Mouse (Mus musculus): ENCODE measurements around the gene Hnrnpk. TPM values are rescaled to one million over a fixed set of nuclear protein-coding genes. Genes with fewer than 3 reads are reported as not detected.

Hnrnpk gene
- polyA plus RNA-seq, 1 experiment: 215 TPM

GRCm38 (mm10) chr13:58423061-58423660, 20.0 kb upstream of the Hnrnpk start:
- H3K27ac ChIP-seq (ENCODE audit: control insufficient read depth, insufficient read depth, low read depth, low read length): no peak overlapping the region
- H3K4me3 ChIP-seq (ENCODE audit: control insufficient read depth, low read depth, low read length): no peak overlapping the region
- H3K4me1 ChIP-seq (ENCODE audit: control insufficient read depth, insufficient read depth, low read length): no peaks in the 10 kb centered on the region
- no peaks in the 10 kb centered on the region for H3K36me3 ChIP-seq (ENCODE audit: control insufficient read depth, insufficient read depth, low read length)
- TF ChIP-seq CTCF (IDR thresholded peaks at IDR 0.05; ENCODE audit: control insufficient read depth, insufficient read depth, insufficient replicate concordance, low read depth, low read length) (no peak), POLR2A (IDR thresholded peaks at IDR 0.05; ENCODE audit: control insufficient read depth, low read depth, low read length) (no peak)
- H3K27me3 ChIP-seq (ENCODE audit: control insufficient read depth, insufficient read depth, low read length): no peaks in the 10 kb centered on the region

GRCm38 (mm10) chr13:58422242-58422641, 19.1 kb upstream of the Hnrnpk start:
- H3K27me3 ChIP-seq (ENCODE audit: control insufficient read depth, insufficient read depth, low read length): no peaks in the 10 kb centered on the region
- no peak overlapping the region for H3K27ac ChIP-seq (ENCODE audit: control insufficient read depth, insufficient read depth, low read depth, low read length)
- H3K36me3 ChIP-seq (ENCODE audit: control insufficient read depth, insufficient read depth, low read length): no peaks in the 10 kb centered on the region
- H3K4me1 ChIP-seq (ENCODE audit: control insufficient read depth, insufficient read depth, low read length): no peaks in the 10 kb centered on the region
- TF ChIP-seq CTCF (IDR thresholded peaks at IDR 0.05; ENCODE audit: control insufficient read depth, insufficient read depth, insufficient replicate concordance, low read depth, low read length): no peak
- TF ChIP-seq POLR2A (IDR thresholded peaks at IDR 0.05; ENCODE audit: control insufficient read depth, low read depth, low read length): no peak
- H3K4me3 ChIP-seq (ENCODE audit: control insufficient read depth, low read depth, low read length): no peak overlapping the region

GRCm38 (mm10) chr13:58421026-58421425, 17.9 kb upstream of the Hnrnpk start:
- Histone ChIP-seq H3K36me3 (ENCODE audit: control insufficient read depth, insufficient read depth, low read length) (no peaks in the 10 kb centered on the region), H3K4me1 (ENCODE audit: control insufficient read depth, insufficient read depth, low read length) (no peaks in the 10 kb centered on the region), H3K27ac (ENCODE audit: control insufficient read depth, insufficient read depth, low read depth, low read length) (no peak overlapping the region), H3K4me3 (ENCODE audit: control insufficient read depth, low read depth, low read length) (no peak overlapping the region), H3K27me3 (ENCODE audit: control insufficient read depth, insufficient read depth, low read length) (no peaks in the 10 kb centered on the region)
- no peak for TF ChIP-seq POLR2A (IDR thresholded peaks at IDR 0.05; ENCODE audit: control insufficient read depth, low read depth, low read length)
- no peak for TF ChIP-seq CTCF (IDR thresholded peaks at IDR 0.05; ENCODE audit: control insufficient read depth, insufficient read depth, insufficient replicate concordance, low read depth, low read length)

GRCm38 (mm10) chr13:58419266-58419665, 16.1 kb upstream of the Hnrnpk start:
- Histone ChIP-seq H3K27ac (ENCODE audit: control insufficient read depth, insufficient read depth, low read depth, low read length) (no peak overlapping the region), H3K4me1 (ENCODE audit: control insufficient read depth, insufficient read depth, low read length) (no peaks in the 10 kb centered on the region), H3K36me3 (ENCODE audit: control insufficient read depth, insufficient read depth, low read length) (no peaks in the 10 kb centered on the region), H3K27me3 (ENCODE audit: control insufficient read depth, insufficient read depth, low read length) (no peaks in the 10 kb centered on the region), H3K4me3 (ENCODE audit: control insufficient read depth, low read depth, low read length) (no peak overlapping the region)
- TF ChIP-seq CTCF (IDR thresholded peaks at IDR 0.05; ENCODE audit: control insufficient read depth, insufficient read depth, insufficient replicate concordance, low read depth, low read length) (no peak), POLR2A (IDR thresholded peaks at IDR 0.05; ENCODE audit: control insufficient read depth, low read depth, low read length) (no peak)

- TF ChIP-seq POLR2A (IDR thresholded peaks at IDR 0.05; ENCODE audit: control insufficient read depth, low read depth, low read length): no peak
- no peak for TF ChIP-seq CTCF (IDR thresholded peaks at IDR 0.05; ENCODE audit: control insufficient read depth, insufficient read depth, insufficient replicate concordance, low read depth, low read length)
- Histone ChIP-seq H3K4me3 (ENCODE audit: control insufficient read depth, low read depth, low read length) (no peak overlapping the region), H3K4me1 (ENCODE audit: control insufficient read depth, insufficient read depth, low read length) (no peaks in the 10 kb centered on the region), H3K27me3 (ENCODE audit: control insufficient read depth, insufficient read depth, low read length) (no peaks in the 10 kb centered on the region), H3K36me3 (ENCODE audit: control insufficient read depth, insufficient read depth, low read length) (no peaks in the 10 kb centered on the region), H3K27ac (ENCODE audit: control insufficient read depth, insufficient read depth, low read depth, low read length) (no peak overlapping the region)
These were observed 15.5 kb upstream of the Hnrnpk start for GRCm38 (mm10) chr13:58418656-58419055.

- H3K4me3 ChIP-seq (ENCODE audit: control insufficient read depth, low read depth, low read length): no peak overlapping the region
- no peaks in the 10 kb centered on the region for H3K4me1 ChIP-seq (ENCODE audit: control insufficient read depth, insufficient read depth, low read length)
- no peak overlapping the region for H3K27ac ChIP-seq (ENCODE audit: control insufficient read depth, insufficient read depth, low read depth, low read length)
- H3K36me3 ChIP-seq (ENCODE audit: control insufficient read depth, insufficient read depth, low read length): no peaks in the 10 kb centered on the region
- no peak for TF ChIP-seq CTCF (IDR thresholded peaks at IDR 0.05; ENCODE audit: control insufficient read depth, insufficient read depth, insufficient replicate concordance, low read depth, low read length)
- no peak for TF ChIP-seq POLR2A (IDR thresholded peaks at IDR 0.05; ENCODE audit: control insufficient read depth, low read depth, low read length)
- no peaks in the 10 kb centered on the region for H3K27me3 ChIP-seq (ENCODE audit: control insufficient read depth, insufficient read depth, low read length)
These were observed 12.7 kb upstream of the Hnrnpk start for GRCm38 (mm10) chr13:58415838-58416237.

- H3K4me1 ChIP-seq (ENCODE audit: control insufficient read depth, insufficient read depth, low read length): no peaks in the 10 kb centered on the region
- H3K27me3 ChIP-seq (ENCODE audit: control insufficient read depth, insufficient read depth, low read length): no peaks in the 10 kb centered on the region
- H3K36me3 ChIP-seq (ENCODE audit: control insufficient read depth, insufficient read depth, low read length): no peaks in the 10 kb centered on the region
- H3K27ac ChIP-seq (ENCODE audit: control insufficient read depth, insufficient read depth, low read depth, low read length): no peak overlapping the region
- TF ChIP-seq CTCF (IDR thresholded peaks at IDR 0.05; ENCODE audit: control insufficient read depth, insufficient read depth, insufficient replicate concordance, low read depth, low read length): no peak
- TF ChIP-seq POLR2A (IDR thresholded peaks at IDR 0.05; ENCODE audit: control insufficient read depth, low read depth, low read length): no peak
- H3K4me3 ChIP-seq (ENCODE audit: control insufficient read depth, low read depth, low read length): no peak overlapping the region
These were observed 12.2 kb upstream of the Hnrnpk start for GRCm38 (mm10) chr13:58415374-58415773.
